Comparison of ENCODE assay signal across 17 mouse cellular contexts in genomic region chr15:97854551-97854950, GRCm38 (mm10). TPM values are rescaled to one million over a fixed set of nuclear protein-coding genes. Genes with fewer than 3 reads are reported as not detected.
"Had no signal": no experiment of that assay in that cellular context is flagged by ENCODE, and none has a peak within 500 bp of the region (broad histone marks: within the 10 kb centered on the region; RNA-seq: fewer than 3 reads in every experiment).

No protein-coding gene starts in this region.

- H3K4me1 ChIP-seq: intestine, embryonic 15.5 days; neural tube, embryonic 12.5 days had no signal

- H3K27me3 ChIP-seq: intestine, embryonic 15.5 days; liver, embryonic 15.5 days; neural tube, embryonic 12.5 days; stomach, embryonic 15.5 days had no signal

- H3K4me2 ChIP-seq: intestine, embryonic 15.5 days; liver, embryonic 11.5 days; liver, embryonic 15.5 days; neural tube, embryonic 12.5 days; stomach, embryonic 15.5 days had no signal

- H3K9me3 ChIP-seq: intestine, embryonic 15.5 days; limb, embryonic 10.5 days; liver, embryonic 15.5 days; neural tube, embryonic 12.5 days; stomach, embryonic 15.5 days had no signal

- ATAC-seq: hindbrain, postnatal 0 days; intestine, embryonic 15.5 days; lung, postnatal 0 days had no signal

- H3K4me3 ChIP-seq: intestine, embryonic 15.5 days; layer of hippocampus, adult 2 months; limb, embryonic 10.5 days; liver, embryonic 15.5 days; neural tube, embryonic 12.5 days; stomach, embryonic 15.5 days had no signal

- DNase-seq: kidney, adult 8-10 months; kidney, postnatal 4 days; lung, adult 2 months; lung, postnatal 36 days; midbrain, embryonic 14.5 days; thymus, postnatal 36 days had no signal

- H3K36me3 ChIP-seq: intestine, embryonic 15.5 days; limb, embryonic 10.5 days; liver, embryonic 15.5 days; neural tube, embryonic 12.5 days; stomach, embryonic 15.5 days had no signal

- H3K9ac ChIP-seq: intestine, embryonic 15.5 days; liver, embryonic 15.5 days; neural tube, embryonic 12.5 days; stomach, embryonic 15.5 days had no signal

- H3K27ac ChIP-seq: hindbrain, postnatal 0 days; intestine, embryonic 15.5 days; kidney, postnatal 0 days; layer of hippocampus, adult 2 months; limb, embryonic 10.5 days; liver, embryonic 15.5 days; neural tube, embryonic 12.5 days; stomach, embryonic 15.5 days had no signal

RNA-seq across cellular contexts. Expression of gene Vdr, which starts 55.9 kb away (rescaled TPM):
- total RNA-seq: monocyte, adult 5-6 weeks had no signal
- polyA plus RNA-seq: midbrain, embryonic 14.5 days had no signal
